ENCODE assay signal across 8 mouse cellular contexts in genomic region chr16:59617167-59617566, GRCm38 (mm10). TPM values are rescaled to one million over a fixed set of nuclear protein-coding genes. Genes with fewer than 3 reads are reported as not detected.
DNase-seq lines count a peak whose midpoint lies in the region; ATAC-seq and TF ChIP-seq lines count a peak whose summit lies in the region.
"Had no signal": no experiment of that assay in that cellular context is flagged by ENCODE, and none has a peak within 500 bp of the region (broad histone marks: within the 10 kb centered on the region; RNA-seq: fewer than 3 reads in every experiment).

No protein-coding gene starts in this region.

- no peaks in the 10 kb centered on the region for H3K27me3 ChIP-seq in midbrain, embryonic 11.5 days (ENCODE audit: control insufficient read depth, insufficient read depth, low read length)
- H3K27me3 ChIP-seq in midbrain, embryonic 10.5 days (ENCODE audit: low read depth, poor library complexity, severe bottlenecking) = no peaks in the 10 kb centered on the region
- H3K27me3 ChIP-seq in Patski = no peaks in the 10 kb centered on the region
- H3K27me3 ChIP-seq in lung, postnatal 0 days (replicated peaks; ENCODE audit: insufficient read depth, low read length) = no peaks in the 10 kb centered on the region
- H3K27me3 ChIP-seq: limb, embryonic 12.5 days had no signal

- peak; percentile 86 for DNase-seq in midbrain, embryonic 11.5 days (ENCODE audit: low spot score, missing footprints)
- DNase-seq in midbrain, embryonic 10.5 days (ENCODE audit: low spot score) = no peak
- no peak for DNase-seq in Patski (ENCODE audit: low read depth, low spot score)
- DNase-seq in cerebellum, postnatal 36 days = peak; percentile 9 to 31
- DNase-seq in lung, postnatal 0 days (ENCODE audit: low spot score) = peak; percentile 84
- peak; percentile 38 for DNase-seq in skeletal muscle tissue, adult 2 months (ENCODE audit: low read depth, low spot score)

- POLR2A ChIA-PET in Patski (lab: Charles Lee) = interaction anchor here (0.7 to 1.7 kb wide), 3 partner anchors 9 to 42 kb away, joined by 3 to 6 read pairs (median 4); no protein-coding TSS in a partner anchor

- no peak for TF ChIP-seq EP300 in lung, postnatal 0 days (IDR thresholded peaks at IDR 0.05)

- in situ Hi-C loops in Patski (cut with MboI; ENCODE audit: low pct_unique_long_range_greater_than_20kb) = loop anchor here (5.0 kb wide), 2 partner anchors 140 to 195 kb away; no protein-coding TSS in a partner anchor

- peak; percentile 72 for ATAC-seq in midbrain, embryonic 11.5 days (ENCODE audit: low FRiP score)
- peak; percentile 71 for ATAC-seq in Patski
- ATAC-seq in inflammation-experienced regulatory T-cells, adult 6 months = peak; percentile 95
- peak; percentile 75 for ATAC-seq in lung, postnatal 0 days

- 46% methylated on average over 3 of the region's 3 CpGs for WGBS in midbrain, embryonic 11.5 days
- 51% methylated on average over 3 of the region's 3 CpGs for WGBS in midbrain, embryonic 10.5 days
- WGBS in lung, postnatal 0 days = 27% methylated on average over 3 of the region's 3 CpGs

- no peak overlapping the region for H3K9ac ChIP-seq in midbrain, embryonic 11.5 days (ENCODE audit: low read length)
- H3K9ac ChIP-seq in lung, postnatal 0 days (replicated peaks; ENCODE audit: low read depth) = no peak overlapping the region
- H3K9ac ChIP-seq: limb, embryonic 12.5 days had no signal

- CTCF ChIA-PET in Patski (lab: Charles Lee) = interaction anchor here (0.6 to 2.1 kb wide), 15 partner anchors 9 to 194 kb away, joined by 3 to 16 read pairs (median 4); partner anchors contain the start of gene Riox2

- no peaks in the 10 kb centered on the region for H3K4me1 ChIP-seq in midbrain, embryonic 11.5 days (ENCODE audit: control insufficient read depth, insufficient read depth, low read length)
- H3K4me1 ChIP-seq in midbrain, embryonic 10.5 days = no peaks in the 10 kb centered on the region
- no peaks in the 10 kb centered on the region for H3K4me1 ChIP-seq in lung, postnatal 0 days (ENCODE audit: insufficient read depth, low read depth, low read length)
- H3K4me1 ChIP-seq: limb, embryonic 12.5 days had no signal

- peak; percentile 33 for TF ChIP-seq CTCF in Patski (IDR thresholded peaks at IDR 0.05)
- TF ChIP-seq CTCF in lung, postnatal 0 days (IDR thresholded peaks at IDR 0.05) = peak; percentile 88

- H3K9me3 ChIP-seq in midbrain, embryonic 11.5 days (ENCODE audit: control insufficient read depth, low read length) = no peaks in the 10 kb centered on the region
- H3K9me3 ChIP-seq in midbrain, embryonic 10.5 days (replicated peaks) = no peaks in the 10 kb centered on the region
- H3K9me3 ChIP-seq in lung, postnatal 0 days (ENCODE audit: low read length) = no peaks in the 10 kb centered on the region
- H3K9me3 ChIP-seq: limb, embryonic 12.5 days had no signal

- no peaks in the 10 kb centered on the region for H3K36me3 ChIP-seq in midbrain, embryonic 11.5 days (ENCODE audit: control insufficient read depth, insufficient read depth, low read length)
- H3K36me3 ChIP-seq in midbrain, embryonic 10.5 days = no peaks in the 10 kb centered on the region
- H3K36me3 ChIP-seq in lung, postnatal 0 days (ENCODE audit: insufficient read depth, low read length) = no peaks in the 10 kb centered on the region
- H3K36me3 ChIP-seq: limb, embryonic 12.5 days had no signal

- no peak overlapping the region for H3K4me2 ChIP-seq in midbrain, embryonic 11.5 days
- no peak overlapping the region for H3K4me2 ChIP-seq in lung, postnatal 0 days (replicated peaks; ENCODE audit: low read depth, low read length)
- H3K4me2 ChIP-seq: limb, embryonic 12.5 days had no signal

- H3K4me3 ChIP-seq in midbrain, embryonic 11.5 days (ENCODE audit: low read depth, low read length) = no peak overlapping the region
- no peak overlapping the region for H3K4me3 ChIP-seq in midbrain, embryonic 10.5 days
- H3K4me3 ChIP-seq in lung, postnatal 0 days (ENCODE audit: low read depth, low read length) = no peak overlapping the region
- H3K4me3 ChIP-seq: limb, embryonic 12.5 days had no signal

- H3K27ac ChIP-seq in midbrain, embryonic 11.5 days (ENCODE audit: low read depth, low read length) = no peak overlapping the region
- H3K27ac ChIP-seq in midbrain, embryonic 10.5 days (replicated peaks) = no peak overlapping the region
- no peak overlapping the region for H3K27ac ChIP-seq in lung, postnatal 0 days (ENCODE audit: low read length)
- H3K27ac ChIP-seq: limb, embryonic 12.5 days had no signal

RNA-seq across cellular contexts. Expression of gene Crybg3, which starts 16.4 kb away (rescaled TPM):
- 6.2 and 6.5 TPM in 2 replicates for polyA plus RNA-seq in midbrain, embryonic 11.5 days (2014; fragmentation: Nextera tagmentation; extraction: Ambion mirVana)
- 5.2 and 5.5 TPM in 2 replicates for polyA plus RNA-seq in midbrain, embryonic 10.5 days (2016; fragmentation: Nextera tagmentation; extraction: Ambion mirVana)
- 3.5 TPM for polyA plus RNA-seq in Patski (2021)
- polyA plus RNA-seq in inflammation-experienced regulatory T-cells, adult 6 months (2017; shearing (Covaris generic)) = 10 to 100 TPM; 14.0 to 15.8 (median 14.6) TPM
- polyA plus RNA-seq in lung, postnatal 0 days (2015; fragmentation: Nextera tagmentation; extraction: Ambion mirVana) = 6.0 and 7.3 TPM in 2 replicates

RNA-seq across cellular contexts. Expression of gene Arl6, which starts 22.0 kb away (rescaled TPM):
- 56.7 and 62.0 TPM in 2 replicates for polyA plus RNA-seq in midbrain, embryonic 11.5 days (2014; fragmentation: Nextera tagmentation; extraction: Ambion mirVana)
- 49.1 and 51.9 TPM in 2 replicates for polyA plus RNA-seq in midbrain, embryonic 10.5 days (2016; fragmentation: Nextera tagmentation; extraction: Ambion mirVana)
- polyA plus RNA-seq in Patski (2021) = 51.8 TPM
- polyA plus RNA-seq in inflammation-experienced regulatory T-cells, adult 6 months (2017; shearing (Covaris generic)) = 1 to 10 TPM; 3.9 to 7.6 (median 3.9) TPM
- 21.7 and 23.3 TPM in 2 replicates for polyA plus RNA-seq in lung, postnatal 0 days (2015; fragmentation: Nextera tagmentation; extraction: Ambion mirVana)

Comparison
In these comparisons a context has a peak if more than half of its experiments do, and no peak if none do; other contexts are left out.
1. DNase-seq: peak in midbrain, embryonic 11.5 days (single experiment), cerebellum, postnatal 36 days (2 of 2), lung, postnatal 0 days (single experiment) and skeletal muscle tissue, adult 2 months (single experiment); none in midbrain, embryonic 10.5 days (single experiment) and Patski (single experiment).
2. Peak in every context shown above with its lines, with median percentiles within 50 percentile points of each other: ATAC-seq.